Mouse (Mus musculus) lung, embryonic 16.5 days (tissue): ENCODE results near the gene Ncbp2. TPM values are rescaled to one million over a fixed set of nuclear protein-coding genes. Genes with fewer than 3 reads are reported as not detected.

Experiments used
- microRNA-seq: library from miRNA; unstranded; fragments of <30 nt; microRNA quantifications from one replicate; pipeline ENCODE4, GENCODE M21; 2016
- polyA plus RNA-seq: library from polyadenylated mRNA; unstranded; fragments of >200 nt; fragmentation: Nextera tagmentation; extraction: Ambion mirVana; gene quantifications from 2 replicates; pipeline ENCODE4 v1.2.1, GENCODE M21; 2015

Gene Ncbp2
- polyA plus RNA-seq, 1 experiment from 2014 or later = 107 TPM

Small RNAs within 50 kb of the gene (microRNA-seq; reads per million reads assigned to microRNA genes)
- not detected for gene Gm26269

Other genes with a start within 250 kb of the Ncbp2 start
- gene Meltf, start 69.7 kb upstream of the Ncbp2 start, polyA plus RNA-seq = 0.13 and 0.18 TPM in 2 replicates
- 0.33 and 0.40 TPM in 2 replicates for gene Pigz, start 14.7 kb upstream of the Ncbp2 start, polyA plus RNA-seq
- 68.1 and 71.8 TPM in 2 replicates for gene 0610012G03Rik, start within 50 bp of the Ncbp2 start, polyA plus RNA-seq
- gene Senp5, start 54.8 kb downstream of the Ncbp2 start, polyA plus RNA-seq = 11.8 and 13.5 TPM in 2 replicates
- gene Pak2, start 130.8 kb downstream of the Ncbp2 start, polyA plus RNA-seq = 33.1 and 36.5 TPM in 2 replicates
- gene Pigx, start 151.2 kb downstream of the Ncbp2 start, polyA plus RNA-seq = 84.6 and 85.1 TPM in 2 replicates
- 31.7 and 31.9 TPM in 2 replicates for gene Cep19, start 151.3 kb downstream of the Ncbp2 start, polyA plus RNA-seq
- gene Nrros, start 217.1 kb downstream of the Ncbp2 start, polyA plus RNA-seq = 45.8 and 51.1 TPM in 2 replicates
- gene Bex6, start 231.3 kb downstream of the Ncbp2 start, polyA plus RNA-seq = 0.28 TPM in 1 of 2 replicates, not detected in the other